Mouse (Mus musculus) effector memory CD4-positive, alpha-beta T cell, adult 7 months (primary cell): ENCODE results near the gene 1700006A11Rik. TPM values are rescaled to one million over a fixed set of nuclear protein-coding genes. Genes with fewer than 3 reads are reported as not detected.

Experiments
- polyA plus RNA-seq: library from polyadenylated mRNA; unstranded; fragments of 100-300 nt; shearing (Covaris generic); gene quantifications from one replicate; pipeline ENCODE4 v1.2.1, GENCODE M21; 2017

The 1700006A11Rik gene
- not detected for polyA plus RNA-seq

GRCm38 (mm10) chr3:124425940-124426339, at the start of gene 1700006A11Rik:
1700006A11Rik (minus strand) TSS chr3:124426040.

Other genes with a start within 250 kb of the 1700006A11Rik start
- not detected for gene Tram1l1, start 105.2 kb downstream of the 1700006A11Rik start, polyA plus RNA-seq
- gene 1700003H04Rik, start 155.1 kb upstream of the 1700006A11Rik start, polyA plus RNA-seq: not detected